Mouse (Mus musculus) erythroblast, embryonic 14.5 days (primary cell): Measurements from ENCODE around the gene Hist1h1c. TPM values are rescaled to one million over a fixed set of nuclear protein-coding genes. Genes with fewer than 3 reads are reported as not detected.
"Not testable (repeated sequence)": the region's sequence is repeated elsewhere in the genome, so short reads cannot be mapped to it uniquely, and the experiment has no call there.

Experiments used
- H3K27me3 ChIP-seq: 2 replicates; pipeline ENCODE4 v1.6.1; 2012; ENCODE audit warnings: inconsistent platforms; ENCODE audit not compliant: control insufficient read depth
- H3K36me3 ChIP-seq: 2 replicates; pipeline ENCODE4 v1.6.1; 2012; ENCODE audit warnings: mild to moderate bottlenecking, inconsistent platforms; ENCODE audit not compliant: control insufficient read depth
- H3K4me1 ChIP-seq: 2 replicates; pipeline ENCODE4 v1.6.1; 2012; ENCODE audit warnings: inconsistent platforms; ENCODE audit not compliant: control insufficient read depth
- H3K4me3 ChIP-seq: replicated peaks from 2 replicates; pipeline ENCODE3; 2012; ENCODE audit warnings: moderate library complexity, mild to moderate bottlenecking, inconsistent platforms
- H3K9me3 ChIP-seq: 2 replicates; pipeline ENCODE4 v1.6.1; 2012; ENCODE audit warnings: low read length, inconsistent platforms, mixed read lengths; ENCODE audit not compliant: control insufficient read depth
- GATA1 ChIP-seq: IDR thresholded peaks from 2 replicates; pipeline ENCODE4 v1.6.1; 2012; ENCODE audit warnings: low read length, inconsistent platforms, mixed read lengths
- TAL1 ChIP-seq: IDR thresholded peaks from 3 replicates; pipeline ENCODE4 v1.6.1; 2012; ENCODE audit warnings: low read length, inconsistent platforms, mixed read lengths
- polyA plus RNA-seq: library from polyadenylated mRNA; stranded (reverse); fragments of >175 nt; gene quantifications from 2 replicates; pipeline ENCODE4 v1.2.3, GENCODE M21; 2012

Gene Hist1h1c
- polyA plus RNA-seq, 1 experiment = 94.3 TPM

DNA sequence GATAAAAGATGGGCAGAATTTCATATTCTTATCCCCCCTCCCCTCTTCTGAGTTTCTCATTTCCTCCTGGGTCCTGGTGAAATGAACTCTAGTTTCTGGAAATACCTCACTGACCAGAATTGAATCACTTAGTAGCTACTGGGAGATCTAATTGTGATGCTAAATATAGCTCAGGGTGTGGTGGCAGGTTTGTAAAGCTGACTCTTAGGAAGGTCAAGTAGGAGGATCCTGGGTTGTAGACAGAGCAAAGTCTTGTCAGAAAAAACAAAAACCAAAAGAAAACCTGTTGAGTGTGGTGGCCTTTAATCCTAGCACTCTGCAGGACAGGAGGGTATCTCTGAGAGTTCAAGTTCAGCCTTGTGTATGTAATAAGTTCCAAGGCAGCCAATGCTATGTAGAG, 3.4 kb downstream of the Hist1h1c start:
- Histone ChIP-seq H3K36me3 (peaks cover 5% of the 10 kb centered on the region), H3K4me1 (peaks cover 50% of the 10 kb centered on the region), H3K27me3 (no peaks in the 10 kb centered on the region), H3K4me3 (peak overlapping the region; percentile 71), H3K9me3 (no peaks in the 10 kb centered on the region)
- TF ChIP-seq GATA1 (no peak), TAL1 (no peak)

DNA sequence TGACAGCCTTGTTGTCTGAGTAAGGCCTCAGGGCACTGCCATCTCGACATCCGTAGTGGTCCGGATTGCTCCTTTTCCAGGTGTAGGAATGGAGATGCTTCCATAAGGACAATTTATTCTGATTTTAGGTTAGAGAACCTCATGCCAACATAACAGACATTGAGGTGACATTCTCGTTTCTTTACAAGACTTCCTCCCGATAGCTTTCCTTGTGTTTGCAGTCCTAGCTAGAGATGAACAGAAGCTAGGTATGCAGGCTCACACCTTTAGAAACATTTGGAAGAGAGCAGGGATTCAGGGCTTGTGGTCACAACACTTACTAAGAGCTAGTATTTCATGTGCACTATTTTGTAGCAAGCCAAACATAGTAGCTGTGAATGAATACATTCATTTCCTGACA, 4.6 kb downstream of the Hist1h1c start:
- TF ChIP-seq GATA1 (no peak), TAL1 (no peak)
- Histone ChIP-seq H3K4me3 (peak overlapping the region; percentile 68), H3K27me3 (no peaks in the 10 kb centered on the region), H3K4me1 (peaks cover 50% of the 10 kb centered on the region), H3K36me3 (peaks cover 5% of the 10 kb centered on the region), H3K9me3 (no peaks in the 10 kb centered on the region)

DNA sequence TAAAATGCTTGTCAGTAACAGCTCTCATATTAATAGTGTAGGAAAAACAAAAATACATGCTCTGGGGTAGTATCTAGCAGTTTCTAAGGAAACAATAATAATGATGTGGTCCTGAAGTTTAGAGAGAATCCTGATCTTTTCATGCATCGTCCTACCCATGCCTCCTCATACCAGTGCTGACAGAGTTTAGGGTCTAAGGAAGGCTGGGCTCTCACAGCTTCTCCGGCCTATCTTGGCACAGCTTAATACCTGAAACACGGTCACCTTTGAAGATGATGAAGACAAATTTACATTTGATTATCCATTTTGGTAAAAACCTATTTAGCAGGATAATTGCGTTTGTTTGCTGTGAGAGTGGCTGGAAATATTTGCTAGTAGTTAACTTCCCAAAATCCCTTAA, 5.4 kb downstream of the Hist1h1c start:
- H3K9me3 ChIP-seq = no peaks in the 10 kb centered on the region
- H3K4me1 ChIP-seq = peaks cover 57% of the 10 kb centered on the region
- peak overlapping the region; percentile 68 for H3K4me3 ChIP-seq
- no peak for TF ChIP-seq GATA1
- no peak for TF ChIP-seq TAL1
- H3K36me3 ChIP-seq = peaks cover 5% of the 10 kb centered on the region
- H3K27me3 ChIP-seq = no peaks in the 10 kb centered on the region

DNA sequence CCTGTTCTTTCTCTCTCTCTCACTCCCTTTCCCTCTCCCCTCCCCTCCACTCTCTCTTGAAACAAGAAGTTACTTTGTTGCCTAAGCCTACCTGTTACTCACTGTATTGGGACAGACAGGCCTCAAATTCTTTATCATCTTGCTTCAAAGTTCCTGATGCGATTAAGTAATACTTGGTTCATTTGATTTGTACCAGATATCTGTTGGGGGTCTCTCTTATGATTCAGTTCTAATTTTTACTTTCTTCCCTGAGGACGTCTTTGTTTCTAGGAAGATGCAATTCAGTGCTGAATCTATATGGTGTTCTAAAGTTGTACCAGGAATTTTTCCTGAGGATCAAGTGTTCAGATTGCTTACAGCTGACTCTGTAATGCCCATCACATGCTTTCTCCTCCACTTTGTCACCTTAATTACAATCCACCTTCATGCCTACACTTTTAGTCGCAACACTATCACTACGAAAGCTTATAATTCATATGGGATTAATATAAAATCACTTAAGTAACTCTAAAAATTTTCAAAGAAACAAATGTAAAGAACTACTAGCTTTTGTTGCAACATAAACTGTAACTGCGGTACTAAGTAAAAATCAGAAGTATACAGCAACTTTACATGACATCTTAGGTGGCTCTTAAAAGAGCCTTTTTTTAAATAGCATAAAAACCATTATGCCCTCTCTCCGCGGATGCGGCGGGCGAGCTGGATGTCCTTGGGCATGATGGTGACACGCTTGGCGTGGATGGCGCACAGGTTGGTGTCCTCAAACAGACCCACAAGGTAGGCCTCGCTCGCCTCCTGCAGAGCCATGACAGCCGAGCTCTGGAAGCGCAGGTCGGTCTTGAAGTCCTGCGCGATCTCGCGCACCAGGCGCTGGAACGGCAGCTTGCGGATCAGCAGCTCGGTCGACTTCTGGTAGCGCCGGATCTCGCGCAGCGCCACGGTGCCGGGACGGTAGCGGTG, 6.1 kb downstream of the Hist1h1c start:
- Histone ChIP-seq H3K9me3 (no peaks in the 10 kb centered on the region), H3K4me3 (peak overlapping the region; percentile 79), H3K4me1 (peaks cover 65% of the 10 kb centered on the region), H3K36me3 (peaks cover 6% of the 10 kb centered on the region), H3K27me3 (no peaks in the 10 kb centered on the region)
- TF ChIP-seq TAL1 (no peak), GATA1 (no peak)

DNA sequence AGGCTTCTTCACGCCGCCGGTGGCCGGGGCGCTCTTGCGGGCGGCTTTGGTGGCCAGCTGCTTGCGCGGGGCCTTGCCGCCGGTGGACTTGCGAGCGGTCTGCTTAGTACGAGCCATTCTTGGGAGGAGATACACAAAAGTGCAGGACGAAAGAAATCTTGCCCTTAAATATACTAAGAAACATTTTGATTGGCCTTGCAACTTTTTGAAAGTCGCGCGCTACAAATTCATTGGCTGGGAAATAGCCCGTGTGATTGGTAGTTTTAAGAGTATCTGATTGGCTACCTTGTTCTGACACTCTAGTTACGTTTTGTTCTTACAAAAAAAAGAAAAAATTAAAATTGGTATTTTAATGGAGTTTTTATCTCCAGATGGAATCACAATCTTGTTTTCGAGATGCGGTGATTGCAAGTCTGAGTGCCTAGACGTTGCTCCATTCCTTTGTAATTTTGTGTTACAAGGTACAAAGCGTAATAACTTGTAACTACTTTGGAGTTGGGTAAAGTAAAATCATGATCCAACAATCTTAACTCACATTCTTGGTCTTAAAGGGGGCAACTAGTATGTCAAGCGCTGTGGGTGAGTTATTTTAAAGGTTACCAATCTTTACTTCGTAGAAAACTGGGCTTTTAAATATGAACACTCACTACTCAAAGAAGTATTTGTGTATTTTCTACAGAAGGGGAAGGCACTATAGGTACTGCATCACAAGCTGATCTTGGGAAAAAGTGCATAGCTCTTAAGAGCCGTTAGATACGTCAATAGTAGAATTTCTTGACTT, 7.0 kb downstream of the Hist1h1c start, which contains the start of gene Hist1h3c:
Gene Hist1h3c (minus strand): TSS at position 222 of the 781 bp plus-strand sequence.
- no peaks in the 10 kb centered on the region for H3K27me3 ChIP-seq

DNA sequence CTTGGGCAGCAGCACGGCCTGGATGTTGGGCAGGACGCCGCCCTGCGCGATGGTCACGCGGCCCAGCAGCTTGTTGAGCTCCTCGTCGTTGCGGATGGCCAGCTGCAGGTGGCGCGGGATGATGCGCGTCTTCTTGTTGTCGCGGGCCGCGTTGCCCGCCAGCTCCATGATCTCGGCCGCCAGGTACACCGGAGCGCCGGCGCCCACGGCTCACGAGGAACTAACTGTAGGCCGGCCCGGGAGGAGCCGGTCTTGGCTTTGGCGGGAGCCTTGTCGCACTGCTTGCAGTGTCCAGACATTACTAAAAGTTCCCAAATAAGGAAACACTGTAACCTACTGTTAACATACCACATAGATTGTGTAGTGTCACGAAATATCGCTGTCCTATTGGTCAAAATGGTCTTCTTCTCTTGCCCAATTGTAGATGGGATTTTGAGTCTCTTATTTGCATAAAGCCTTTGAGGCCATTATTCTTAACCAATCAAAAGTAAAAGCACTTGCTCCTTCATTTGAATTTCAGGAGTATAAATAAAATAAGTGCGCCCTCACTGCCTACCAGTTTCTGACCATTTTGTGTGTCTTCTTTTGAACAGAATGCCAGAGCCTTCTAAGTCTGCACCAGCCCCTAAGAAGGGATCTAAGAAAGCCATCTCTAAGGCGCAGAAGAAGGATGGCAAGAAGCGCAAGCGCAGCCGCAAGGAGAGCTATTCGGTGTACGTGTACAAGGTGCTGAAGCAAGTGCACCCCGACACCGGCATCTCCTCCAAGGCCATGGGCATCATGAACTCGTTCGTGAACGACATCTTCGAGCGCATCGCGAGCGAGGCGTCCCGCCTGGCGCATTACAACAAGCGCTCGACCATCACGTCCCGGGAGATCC, 7.8 kb downstream of the Hist1h1c start, which contains the start of gene Hist1h2bb:
Gene Hist1h2bb (plus strand): TSS at position 534 of the 880 bp plus-strand sequence.
- peak within 1 kb of the TSS; percentile 79 for H3K4me3 ChIP-seq
- H3K9me3 ChIP-seq, H3K27me3 ChIP-seq, H3K36me3 ChIP-seq: not testable (repeated sequence)
- peaks cover 68% of the 10 kb centered on the region for H3K4me1 ChIP-seq

More for the DNA sequence above, 7.0 kb downstream of the Hist1h1c start, which contains the start of gene Hist1h3c:
- Histone ChIP-seq H3K4me3 (peak within 1 kb of the TSS; percentile 79), H3K36me3 (peaks cover 9% of the 10 kb centered on the region), H3K9me3 (no peaks in the 10 kb centered on the region), H3K4me1 (peaks cover 70% of the 10 kb centered on the region)
- TF ChIP-seq TAL1 = no peak
- peak; percentile 24; the same call in 1 of the 2 replicates for TF ChIP-seq GATA1

DNA sequence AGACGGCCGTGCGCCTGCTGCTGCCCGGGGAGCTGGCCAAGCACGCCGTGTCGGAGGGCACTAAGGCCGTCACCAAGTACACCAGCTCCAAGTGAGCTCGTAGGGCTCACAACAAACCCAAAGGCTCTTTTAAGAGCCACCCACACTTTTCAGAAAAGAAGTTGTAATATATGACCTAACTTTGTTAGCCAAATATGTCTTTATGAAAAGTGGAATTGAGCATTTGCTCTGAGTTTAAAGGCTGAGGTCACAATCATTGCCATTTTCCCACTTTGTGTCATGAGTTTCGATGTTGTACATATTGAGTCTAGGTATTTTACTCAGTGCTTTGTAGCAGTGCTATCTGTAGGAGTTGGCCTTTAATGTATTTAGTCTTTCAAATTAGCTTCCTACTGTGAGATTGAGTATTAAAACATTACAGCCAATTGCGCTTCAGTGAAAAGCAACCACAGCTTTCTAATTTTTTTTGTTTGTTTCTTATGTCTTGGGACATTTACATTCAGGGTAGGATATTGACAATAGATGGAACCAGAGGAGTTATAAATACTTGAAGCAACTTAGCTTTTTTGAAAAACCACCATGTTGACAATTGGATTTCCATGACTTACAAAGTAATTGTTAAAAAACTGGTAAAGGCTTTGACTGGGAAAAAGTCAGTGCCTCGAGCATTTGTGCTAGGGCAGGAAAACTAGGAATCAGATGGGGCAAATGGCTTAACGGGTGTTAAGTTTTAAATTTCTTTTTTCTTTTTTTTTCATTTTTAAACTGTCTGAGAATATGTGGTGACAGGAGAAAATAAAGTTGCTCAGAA, 8.7 kb downstream of the Hist1h1c start:
- peaks cover 9% of the 10 kb centered on the region for H3K36me3 ChIP-seq
- TF ChIP-seq GATA1 = no peak
- no peak for TF ChIP-seq TAL1
- H3K4me1 ChIP-seq = peaks cover 62% of the 10 kb centered on the region

DNA sequence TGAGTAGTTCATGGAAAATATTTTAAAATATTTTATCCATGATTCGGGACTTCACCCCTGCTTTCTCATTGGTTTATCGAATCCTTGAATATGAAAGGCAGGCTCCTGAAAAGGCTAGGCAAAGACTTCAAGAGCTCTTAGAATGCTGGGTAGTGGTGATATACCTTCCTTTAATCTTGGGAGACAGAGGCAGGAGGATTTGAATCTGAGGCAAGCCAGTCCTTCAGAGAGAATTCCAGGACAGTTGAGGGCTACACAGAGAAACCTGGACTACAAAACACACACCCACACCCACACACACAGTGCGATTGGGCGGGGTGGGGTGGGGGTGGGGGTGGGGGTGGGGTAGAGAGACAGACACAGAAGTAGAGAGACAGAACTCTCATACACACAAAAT, 9.3 kb downstream of the Hist1h1c start:
- H3K4me3 ChIP-seq = peak overlapping the region; percentile 63
- no peaks in the 10 kb centered on the region for H3K27me3 ChIP-seq
- TF ChIP-seq TAL1 = no peak
- TF ChIP-seq GATA1 = no peak
- no peaks in the 10 kb centered on the region for H3K9me3 ChIP-seq
- H3K36me3 ChIP-seq = peaks cover 9% of the 10 kb centered on the region
- H3K4me1 ChIP-seq = peaks cover 58% of the 10 kb centered on the region

More for the DNA sequence above, 8.7 kb downstream of the Hist1h1c start:
- no peaks in the 10 kb centered on the region for H3K9me3 ChIP-seq
- peak overlapping the region; percentile 63 for H3K4me3 ChIP-seq
- no peaks in the 10 kb centered on the region for H3K27me3 ChIP-seq
